Mouse (Mus musculus) lung, postnatal 10 days (tissue): Measurements from ENCODE around the gene Ndufb5.
"Not testable (repeated sequence)": the region's sequence is repeated elsewhere in the genome, so short reads cannot be mapped to it uniquely, and the experiment has no call there.

Source experiments
- DNase-seq: peaks from one replicate; pipeline ENCODE4 v3.0.0; 2021

Gene Ndufb5

GRCm38 (mm10) chr3:32736244-32737171, at the start of gene Ndufb5:
Ndufb5 (plus strand) TSS chr3:32736990.
- peak; percentile 99 for DNase-seq

DNA sequence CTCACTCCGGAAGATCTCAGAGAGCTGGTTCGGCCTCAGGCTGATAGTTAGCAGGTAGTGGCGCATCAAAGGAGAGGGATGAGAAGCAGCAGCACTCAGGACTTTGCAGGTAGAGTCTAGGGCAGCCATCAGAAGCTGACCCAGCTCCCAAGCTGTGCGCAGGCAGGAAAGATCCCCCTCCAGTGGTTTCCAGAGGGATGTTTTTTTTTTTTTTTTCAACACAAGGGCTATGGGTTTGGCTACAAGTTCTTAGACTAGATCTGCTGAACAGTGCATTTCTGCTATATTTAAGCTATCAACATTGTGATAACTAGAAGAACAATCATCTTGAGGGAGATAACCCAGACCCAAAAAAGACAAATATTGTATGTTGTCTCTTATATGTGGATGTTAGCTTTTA, 49.6 kb upstream of the Ndufb5 start:
- DNase-seq, result no peak

GRCm38 (mm10) chr3:32689567-32689999, 47.2 kb upstream of the Ndufb5 start:
- DNase-seq, result no peak

GRCm38 (mm10) chr3:32690008-32690407, 46.8 kb upstream of the Ndufb5 start:
- no peak for DNase-seq

DNA sequence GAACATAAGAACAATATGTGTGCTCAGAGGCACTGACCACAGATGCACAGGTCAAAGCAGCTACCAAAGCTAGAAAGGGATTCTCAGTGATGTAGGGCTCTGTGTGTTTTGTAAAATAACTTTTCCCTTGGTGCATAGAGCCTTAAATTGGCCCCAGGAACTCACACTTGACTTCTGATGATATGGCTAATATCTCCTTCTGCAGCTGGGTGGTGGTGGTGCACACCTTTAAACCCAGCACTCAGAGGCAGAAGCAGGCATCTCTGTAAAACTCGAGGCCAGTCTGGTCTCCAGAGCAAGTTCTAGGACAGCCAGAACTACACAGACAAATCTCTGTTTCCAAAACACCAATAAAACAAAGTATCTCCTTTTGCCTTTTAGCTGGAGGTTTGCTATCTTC, 45.9 kb upstream of the Ndufb5 start:
- no peak for DNase-seq

GRCm38 (mm10) chr3:32691841-32692240, 44.9 kb upstream of the Ndufb5 start:
- no peak for DNase-seq

- no peak for DNase-seq
Measured at GRCm38 (mm10) chr3:32694211-32694610, 42.6 kb upstream of the Ndufb5 start.

DNA sequence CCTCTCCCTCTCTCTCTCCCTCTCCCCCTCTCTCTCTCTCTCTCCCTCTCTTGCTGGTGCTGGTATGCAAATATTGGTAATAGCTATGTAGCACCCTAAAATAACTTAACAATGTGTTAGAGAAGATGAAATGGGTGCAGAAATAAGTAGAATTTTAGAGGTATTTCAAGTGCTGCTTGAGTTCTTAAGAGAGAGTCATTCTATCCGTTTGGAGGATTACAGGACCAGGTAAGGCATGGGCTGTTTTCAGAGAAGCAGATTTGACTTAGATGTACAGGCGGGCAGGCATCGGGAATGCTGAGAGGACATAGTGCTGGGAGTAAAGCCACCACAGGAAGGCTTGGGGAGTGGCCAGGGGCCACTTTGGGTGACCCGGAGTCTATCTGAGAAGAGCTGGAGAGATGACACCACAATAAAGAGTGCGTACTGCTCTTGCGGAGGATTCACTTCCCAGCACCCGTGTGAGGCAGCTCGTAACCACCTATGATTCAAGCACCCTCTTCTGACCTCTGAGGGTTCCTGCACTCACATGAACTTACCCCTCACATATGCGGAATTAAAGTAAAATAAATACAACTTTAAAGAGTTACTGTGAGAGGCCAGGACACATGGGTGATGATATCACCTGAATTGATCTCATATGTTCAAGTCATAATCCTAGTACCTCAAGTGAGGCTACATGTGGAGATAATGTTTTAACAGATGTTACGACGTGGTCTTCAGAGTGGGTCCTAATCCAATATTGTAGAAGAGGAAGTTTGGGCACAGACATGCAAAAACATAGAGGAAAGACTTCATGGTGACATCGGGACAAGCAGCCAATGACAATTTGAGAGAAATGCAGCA, 41.8 kb upstream of the Ndufb5 start:
- no peak for DNase-seq

- DNase-seq, result no peak
Measured at GRCm38 (mm10) chr3:32695583-32695980, 41.2 kb upstream of the Ndufb5 start.

DNA sequence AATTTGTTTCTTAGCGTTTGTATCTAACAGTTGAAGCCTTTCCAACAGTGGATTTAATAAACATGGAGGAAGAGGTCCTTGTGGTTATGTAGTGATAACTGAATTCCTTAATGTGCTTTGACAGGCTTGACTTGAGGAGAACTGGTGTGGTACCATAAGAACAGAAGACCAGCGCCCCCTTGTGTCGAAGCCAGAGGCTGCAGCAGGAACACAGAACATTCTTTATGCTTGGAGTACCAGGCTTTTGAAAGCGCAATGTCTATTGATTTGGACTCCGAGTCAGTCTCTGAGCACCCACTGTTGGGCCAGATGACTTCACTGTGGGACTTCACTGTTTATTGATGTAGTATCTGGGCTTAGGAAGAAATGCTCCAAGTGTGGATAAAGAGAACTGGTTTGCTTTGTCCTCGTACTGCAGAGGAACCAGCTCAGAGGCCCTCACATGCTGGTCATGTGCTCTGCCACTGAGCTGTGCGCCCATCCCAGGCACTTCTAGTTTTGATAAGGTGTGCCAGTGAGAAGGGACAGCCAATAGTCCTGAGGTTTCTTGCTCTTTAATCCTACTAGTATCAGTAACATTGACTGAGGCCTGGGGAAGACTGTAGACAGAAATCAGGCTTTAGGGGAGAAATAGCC, 38.4 kb upstream of the Ndufb5 start:
- DNase-seq, result peak; percentile 92

- DNase-seq, result not testable (repeated sequence)
Measured at GRCm38 (mm10) chr3:32704021-32704420, 32.8 kb upstream of the Ndufb5 start.

GRCm38 (mm10) chr3:32704632-32705031, 32.2 kb upstream of the Ndufb5 start:
- DNase-seq, result not testable (repeated sequence)

GRCm38 (mm10) chr3:32705647-32706348, 31.0 kb upstream of the Ndufb5 start, which contains the start of gene Actl6a:
Actl6a (plus strand) TSS chr3:32706298.
- not testable (repeated sequence) for DNase-seq

- DNase-seq, result no peak
Measured at GRCm38 (mm10) chr3:32708052-32708367, 28.8 kb upstream of the Ndufb5 start.

DNA sequence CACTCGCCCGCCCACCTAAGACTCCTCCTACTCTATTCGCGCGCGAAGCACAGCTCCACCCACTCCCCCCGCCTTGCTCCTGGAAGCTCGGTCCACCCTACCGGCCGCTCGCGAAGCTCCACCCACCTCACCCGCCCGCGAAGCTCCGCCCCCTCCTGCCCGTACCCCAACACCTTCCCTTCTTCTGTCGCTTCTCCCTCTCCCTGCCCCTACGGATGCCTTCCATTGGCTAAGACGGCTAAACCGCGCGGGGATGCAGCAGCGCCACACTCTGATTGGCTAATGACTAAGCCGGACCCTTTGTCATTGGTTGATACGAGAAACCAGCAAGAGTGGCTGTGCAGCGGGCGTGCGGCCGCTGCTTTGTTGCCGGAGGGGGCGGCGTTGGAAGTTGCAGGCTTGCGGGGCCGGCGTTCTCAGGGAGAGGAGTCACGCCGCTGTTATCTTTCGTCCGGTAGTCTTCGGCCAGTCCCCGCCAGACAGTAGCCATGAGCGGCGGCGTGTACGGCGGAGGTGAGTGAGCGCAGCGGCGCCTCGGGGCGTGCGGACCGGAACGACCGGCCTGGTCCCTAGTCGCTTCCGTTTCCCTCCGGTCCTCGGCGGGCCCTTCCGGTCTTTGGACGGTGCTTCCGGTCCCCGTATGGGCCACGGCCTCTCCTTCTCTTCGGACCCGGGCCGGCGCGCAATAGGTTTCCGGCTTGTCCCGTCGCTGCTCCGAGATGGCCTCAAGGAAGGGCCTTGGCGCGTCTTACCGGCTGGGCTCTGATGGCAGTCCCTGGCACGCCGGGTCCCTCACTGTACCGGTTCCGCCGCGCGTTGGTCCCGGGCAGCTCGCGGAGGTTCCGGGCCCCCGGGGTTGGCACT, 28.2 kb upstream of the Ndufb5 start:
- peak; percentile 99 for DNase-seq

DNA sequence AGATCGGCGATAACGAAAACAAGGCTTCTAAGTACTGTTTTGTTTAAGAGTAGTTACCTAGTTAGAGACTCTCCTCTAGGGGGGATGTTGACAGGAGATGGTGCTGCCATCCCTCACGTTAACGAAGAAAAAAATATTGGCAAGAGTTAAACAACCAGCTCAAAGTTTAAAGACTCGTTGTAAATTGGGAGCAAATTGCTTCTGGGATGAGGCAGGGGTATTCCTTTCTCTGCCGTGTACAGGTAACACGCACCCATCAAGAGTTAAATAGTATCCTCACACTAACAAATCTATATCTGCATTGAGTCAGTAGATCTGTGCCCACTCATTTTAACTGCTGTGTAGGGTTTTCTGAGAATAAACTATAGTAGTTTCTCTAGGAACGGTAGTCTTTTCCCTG, 27.4 kb upstream of the Ndufb5 start:
- no peak for DNase-seq

- DNase-seq, result no peak
Measured at GRCm38 (mm10) chr3:32713711-32714110, 23.1 kb upstream of the Ndufb5 start.

DNA sequence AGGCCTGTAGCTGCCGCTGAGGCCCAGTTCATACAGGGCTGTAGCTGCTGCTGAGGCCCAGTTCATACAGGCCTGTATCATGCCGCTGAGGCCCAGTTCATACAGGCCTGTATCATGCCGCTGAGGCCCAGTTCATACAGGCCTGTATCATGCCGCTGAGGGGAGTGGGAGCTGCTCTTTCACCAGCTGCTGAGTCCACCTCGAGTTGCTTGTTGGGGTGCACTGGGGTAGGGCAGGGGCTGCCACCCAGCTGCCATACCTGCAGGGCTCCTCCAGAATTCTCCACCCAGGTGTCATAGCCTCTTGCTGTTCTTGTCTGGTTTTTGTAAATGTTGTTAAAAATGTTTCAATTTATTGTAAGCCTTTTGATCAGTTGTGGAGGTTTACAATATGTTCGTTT, 19.4 kb upstream of the Ndufb5 start:
- not testable (repeated sequence) for DNase-seq

DNA sequence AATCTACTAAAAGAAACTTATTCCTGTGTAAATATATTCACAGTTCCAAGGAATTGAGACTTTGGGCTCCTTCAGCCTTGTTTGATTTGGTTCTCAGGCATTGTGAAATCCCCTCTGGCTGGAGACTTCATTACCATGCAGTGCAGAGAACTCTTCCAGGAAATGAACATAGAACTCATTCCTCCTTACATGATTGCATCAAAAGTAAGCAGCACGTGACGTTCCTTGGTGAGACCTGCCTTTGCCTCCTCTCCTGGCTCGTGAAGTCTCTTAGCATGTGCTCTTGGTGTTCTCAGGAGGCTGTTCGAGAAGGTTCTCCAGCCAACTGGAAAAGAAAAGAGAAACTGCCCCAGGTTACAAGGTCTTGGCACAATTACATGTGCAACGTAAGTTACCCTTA, 18.5 kb upstream of the Ndufb5 start:
- DNase-seq, result peak; percentile 50

GRCm38 (mm10) chr3:32724191-32724590, 12.6 kb upstream of the Ndufb5 start:
- no peak for DNase-seq

GRCm38 (mm10) chr3:32725951-32726350, 10.8 kb upstream of the Ndufb5 start:
- no peak for DNase-seq

- no peak for DNase-seq
Measured at GRCm38 (mm10) chr3:32727861-32728260, 8.9 kb upstream of the Ndufb5 start.
